Mouse (Mus musculus) hindbrain, embryonic 15.5 days (tissue): ENCODE results near the gene Stil. TPM values are rescaled to one million over a fixed set of nuclear protein-coding genes. Genes with fewer than 3 reads are reported as not detected.

ENCODE experiments used
- ATAC-seq: fragments of 200-750 bp; cut with Nextera tagmentation; 2 replicates; pipeline ENCODE4 v1.8.0; 2017; ENCODE audit warnings: low read depth, moderate number of reproducible peaks, moderate TSS enrichment; ENCODE audit not compliant: low FRiP score
- H3K27ac ChIP-seq: fragments of 300-500 bp; sonication (generic); replicated peaks from 2 replicates; pipeline ENCODE4 v1.5.1; 2015; ENCODE audit warnings: mild to moderate bottlenecking, inconsistent platforms
- H3K27me3 ChIP-seq: fragments of 300-500 bp; sonication (generic); 2 replicates; pipeline ENCODE4 v1.6.1; 2015; ENCODE audit warnings: control low read depth, inconsistent platforms
- H3K36me3 ChIP-seq: fragments of 300-500 bp; sonication (generic); 2 replicates; pipeline ENCODE4 v1.6.1; 2015; ENCODE audit warnings: control low read depth, inconsistent platforms
- H3K4me1 ChIP-seq: fragments of 300-500 bp; sonication (generic); replicated peaks from 2 replicates; pipeline ENCODE4 v1.6.1; 2015; ENCODE audit warnings: control low read depth, inconsistent platforms
- H3K4me2 ChIP-seq: fragments of 300-500 bp; sonication (generic); 2 replicates; pipeline ENCODE4 v1.6.1; 2015; ENCODE audit warnings: moderate library complexity, mild to moderate bottlenecking, inconsistent platforms
- H3K4me3 ChIP-seq: fragments of 300-500 bp; sonication (generic); 2 replicates; pipeline ENCODE4 v1.5.1; 2015; ENCODE audit warnings: mild to moderate bottlenecking, inconsistent platforms
- H3K9ac ChIP-seq: fragments of 300-500 bp; sonication (generic); 2 replicates; pipeline ENCODE4 v1.6.1; 2015; ENCODE audit warnings: inconsistent platforms
- H3K9me3 ChIP-seq: fragments of 300-500 bp; sonication (generic); 2 replicates; pipeline ENCODE4 v1.6.1; 2016; ENCODE audit warnings: control low read depth, inconsistent platforms
- WGBS: fragments of 180-500 bp; shearing (Covaris S2); methylation state at CpG from one replicate; pipeline ENCODE4 v1.1.7; 2015; 5-methylcytosine and 5-hydroxymethylcytosine counted together
- polyA plus RNA-seq: library from polyadenylated mRNA; unstranded; fragments of >200 nt; fragmentation: Nextera tagmentation; extraction: Ambion mirVana; gene quantifications from 2 replicates; pipeline ENCODE4 v1.2.1, GENCODE M21; 2015

The Stil gene
- polyA plus RNA-seq, 1 experiment from 2014 or later = 2.6 TPM

- Histone ChIP-seq H3K27ac (no peak overlapping the region), H3K36me3 (no peaks in the 10 kb centered on the region), H3K4me3 (peak overlapping the region; percentile 46), H3K4me1 (peaks cover 19% of the 10 kb centered on the region), H3K27me3 (peaks cover 79% of the 10 kb centered on the region), H3K9ac (peak overlapping the region; percentile 49; the same call in 1 of the 2 replicates), H3K4me2 (peak overlapping the region; percentile 96), H3K9me3 (no peaks in the 10 kb centered on the region)
- WGBS = 4% methylated on average over 9 of the region's 9 CpGs
- ATAC-seq = no peak
Measured at GRCm38 (mm10) chr4:115062540-115062874, 62.5 kb downstream of the Stil start.

GRCm38 (mm10) chr4:115062875-115063517 lies 63.0 kb downstream of the Stil start:
- H3K27me3 ChIP-seq = peaks cover 74% of the 10 kb centered on the region
- no peaks in the 10 kb centered on the region for H3K36me3 ChIP-seq
- no peak overlapping the region for H3K27ac ChIP-seq
- H3K4me2 ChIP-seq = peak overlapping the region; percentile 96
- H3K9ac ChIP-seq = peak overlapping the region; percentile 49
- under 1% methylated on average over 55 of the region's 58 CpGs for WGBS
- peak overlapping the region; percentile 46 for H3K4me3 ChIP-seq
- H3K4me1 ChIP-seq = peaks cover 19% of the 10 kb centered on the region
- no peaks in the 10 kb centered on the region for H3K9me3 ChIP-seq
- ATAC-seq = peak; percentile 80

- Histone ChIP-seq H3K4me1 (peaks cover 19% of the 10 kb centered on the region), H3K9ac (peak overlapping the region; percentile 49), H3K27me3 (peaks cover 78% of the 10 kb centered on the region), H3K27ac (no peak overlapping the region), H3K4me2 (peak overlapping the region; percentile 96), H3K36me3 (no peaks in the 10 kb centered on the region), H3K4me3 (peak overlapping the region; percentile 46), H3K9me3 (no peaks in the 10 kb centered on the region)
- ATAC-seq = peak; percentile 20
- WGBS = under 1% methylated on average over 31 of the region's 31 CpGs
Measured at GRCm38 (mm10) chr4:115063518-115064239, 63.7 kb downstream of the Stil start.

- Histone ChIP-seq H3K27ac (no peak overlapping the region), H3K36me3 (no peaks in the 10 kb centered on the region), H3K9me3 (no peaks in the 10 kb centered on the region), H3K4me3 (no peak overlapping the region), H3K9ac (no peak overlapping the region), H3K4me2 (no peak overlapping the region), H3K4me1 (no peaks in the 10 kb centered on the region), H3K27me3 (peaks cover 8% of the 10 kb centered on the region)
- 44% methylated on average over 1 of the region's 1 CpGs for WGBS
- no peak for ATAC-seq
Measured at GRCm38 (mm10) chr4:115071668-115072067, 71.7 kb downstream of the Stil start.

- no peak overlapping the region for H3K4me3 ChIP-seq
- no peak overlapping the region for H3K4me2 ChIP-seq
- no peak overlapping the region for H3K9ac ChIP-seq
- no peaks in the 10 kb centered on the region for H3K36me3 ChIP-seq
- H3K9me3 ChIP-seq = no peaks in the 10 kb centered on the region
- no peak overlapping the region for H3K27ac ChIP-seq
- 93% methylated on average over 1 of the region's 1 CpGs for WGBS
- H3K27me3 ChIP-seq = no peaks in the 10 kb centered on the region
- H3K4me1 ChIP-seq = peaks cover 12% of the 10 kb centered on the region
- ATAC-seq = no peak
Measured at GRCm38 (mm10) chr4:115074789-115075188, 74.8 kb downstream of the Stil start.

- no peak overlapping the region for H3K27ac ChIP-seq
Measured at GRCm38 (mm10) chr4:115075204-115075915, 75.4 kb downstream of the Stil start.

GRCm38 (mm10) chr4:115078892-115079820 lies 79.2 kb downstream of the Stil start:
- Histone ChIP-seq H3K4me1 (peaks cover 17% of the 10 kb centered on the region), H3K27ac (no peak overlapping the region)
- WGBS = 10% methylated on average over 10 of the region's 10 CpGs

More at GRCm38 (mm10) chr4:115075204-115075915, 75.4 kb downstream of the Stil start:
- Histone ChIP-seq H3K27me3 (no peaks in the 10 kb centered on the region), H3K4me1 (peaks cover 17% of the 10 kb centered on the region), H3K9ac (no peak overlapping the region), H3K4me2 (no peak overlapping the region), H3K4me3 (no peak overlapping the region), H3K9me3 (no peaks in the 10 kb centered on the region), H3K36me3 (no peaks in the 10 kb centered on the region)
- ATAC-seq = no peak
- WGBS = 54% methylated on average over 3 of the region's 3 CpGs

GRCm38 (mm10) chr4:115079821-115080349 lies 79.9 kb downstream of the Stil start:
- no peak overlapping the region for H3K4me3 ChIP-seq

More at GRCm38 (mm10) chr4:115078892-115079820, 79.2 kb downstream of the Stil start:
- ATAC-seq = peak; percentile 84
- Histone ChIP-seq H3K4me2 (no peak overlapping the region), H3K4me3 (no peak overlapping the region), H3K27me3 (0 out of 2 replicates have a peak, but pooled peaks cover 4% of the 10 kb centered on the region), H3K9me3 (no peaks in the 10 kb centered on the region), H3K36me3 (no peaks in the 10 kb centered on the region), H3K9ac (no peak overlapping the region)

GRCm38 (mm10) chr4:115083031-115083430 lies 83.1 kb downstream of the Stil start:
- Histone ChIP-seq H3K4me1 (peaks cover 17% of the 10 kb centered on the region), H3K9me3 (no peaks in the 10 kb centered on the region), H3K27me3 (peaks cover 6% of the 10 kb centered on the region; the same call in 1 of the 2 replicates), H3K27ac (no peak overlapping the region), H3K4me3 (no peak overlapping the region), H3K4me2 (no peak overlapping the region), H3K36me3 (no peaks in the 10 kb centered on the region), H3K9ac (no peak overlapping the region)
- no peak for ATAC-seq
- 68% methylated on average over 3 of the region's 3 CpGs for WGBS

More at GRCm38 (mm10) chr4:115079821-115080349, 79.9 kb downstream of the Stil start:
- Histone ChIP-seq H3K36me3 (no peaks in the 10 kb centered on the region), H3K4me1 (peaks cover 17% of the 10 kb centered on the region), H3K9me3 (no peaks in the 10 kb centered on the region), H3K27me3 (0 out of 2 replicates have a peak, but pooled peaks cover 6% of the 10 kb centered on the region), H3K9ac (no peak overlapping the region), H3K4me2 (no peak overlapping the region), H3K27ac (no peak overlapping the region)
- 9% methylated on average over 5 of the region's 5 CpGs for WGBS
- 0 out of 2 replicates have a peak, but pooled peaks have one; percentile 11 for ATAC-seq

- 19% methylated on average over 6 of the region's 6 CpGs for WGBS
Measured at GRCm38 (mm10) chr4:115085522-115086095, 85.7 kb downstream of the Stil start.

GRCm38 (mm10) chr4:115086257-115086656 lies 86.3 kb downstream of the Stil start:
- Histone ChIP-seq H3K4me2 (no peak overlapping the region), H3K4me1 (no peaks in the 10 kb centered on the region), H3K36me3 (no peaks in the 10 kb centered on the region), H3K9ac (no peak overlapping the region), H3K27ac (no peak overlapping the region), H3K9me3 (no peaks in the 10 kb centered on the region), H3K27me3 (peaks cover 11% of the 10 kb centered on the region; the same call in 1 of the 2 replicates), H3K4me3 (no peak overlapping the region)
- 77% methylated on average over 4 of the region's 4 CpGs for WGBS
- no peak for ATAC-seq

More at GRCm38 (mm10) chr4:115085522-115086095, 85.7 kb downstream of the Stil start:
- Histone ChIP-seq H3K27ac (no peak overlapping the region), H3K4me3 (no peak overlapping the region), H3K36me3 (no peaks in the 10 kb centered on the region), H3K4me1 (no peaks in the 10 kb centered on the region), H3K9me3 (no peaks in the 10 kb centered on the region), H3K27me3 (peaks cover 13% of the 10 kb centered on the region; the same call in 1 of the 2 replicates), H3K9ac (no peak overlapping the region), H3K4me2 (no peak overlapping the region)
- ATAC-seq = no peak
